Mouse (Mus musculus): ENCODE data around the gene Nr6a1. TPM values are rescaled to one million over a fixed set of nuclear protein-coding genes. Genes with fewer than 3 reads are reported as not detected.

Nr6a1 gene
- polyA plus RNA-seq, 1 experiment from 2014 or later, result 1.7 TPM

DNA sequence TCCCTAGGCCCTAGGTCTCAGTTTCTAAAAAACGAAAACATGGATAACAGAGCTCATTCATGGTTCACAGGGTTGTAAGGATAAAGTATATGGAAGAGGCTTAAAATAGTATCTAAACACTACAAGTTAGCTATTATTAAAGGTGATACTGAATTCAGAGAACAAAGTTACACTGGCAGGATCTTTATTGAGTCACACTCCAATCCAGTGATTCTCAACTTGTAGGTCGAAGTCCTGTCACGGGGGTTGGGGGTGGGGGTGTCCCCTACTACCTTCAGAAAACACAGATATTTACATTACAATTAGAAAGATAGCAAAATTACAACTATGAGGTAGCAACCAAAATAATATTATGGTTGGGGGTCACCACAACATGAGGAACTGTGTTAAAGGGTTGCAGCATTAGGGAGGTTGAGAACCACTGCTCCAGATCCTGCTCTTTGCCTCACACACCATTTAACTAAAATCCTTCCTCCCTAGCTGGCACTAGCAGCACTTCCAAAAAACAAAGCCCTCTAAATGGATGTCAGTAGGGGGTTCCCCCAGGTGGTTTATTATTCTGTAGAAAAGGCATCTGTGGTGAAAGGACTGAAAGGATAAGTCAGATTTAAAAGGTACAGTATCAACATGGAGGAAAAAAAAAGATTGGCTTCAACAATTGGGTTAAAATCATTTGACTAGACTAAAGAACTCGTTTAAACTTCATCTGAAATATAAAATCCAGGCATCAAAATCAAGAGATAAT lies 10.4 kb downstream of the Nr6a1 start:
- Histone ChIP-seq H3K9me3 (ENCODE audit: control insufficient read depth, low read length) (no peaks in the 10 kb centered on the region), H3K27me3 (ENCODE audit: control insufficient read depth, insufficient read depth, low read length) (no peaks in the 10 kb centered on the region), H3K36me3 (ENCODE audit: control insufficient read depth, insufficient read depth, low read length) (no peaks in the 10 kb centered on the region), H3K4me2 (ENCODE audit: low read length) (no peak overlapping the region), H3K9ac (replicated peaks; ENCODE audit: low read length) (no peak overlapping the region), H3K4me1 (ENCODE audit: control insufficient read depth, insufficient read depth, low read length) (no peaks in the 10 kb centered on the region), H3K27ac (replicated peaks; ENCODE audit: low read depth, low read length) (no peak overlapping the region), H3K4me3 (replicated peaks; ENCODE audit: low read depth, low read length) (no peak overlapping the region)
- 19% methylated on average over 4 of the region's 4 CpGs for WGBS
- no peak for DNase-seq
- ATAC-seq (ENCODE audit: low FRiP score, low TSS enrichment), result no peak

GRCm38 (mm10) chr2:38914965-38915364 lies 12.5 kb downstream of the Nr6a1 start:
- H3K27me3 ChIP-seq (ENCODE audit: control insufficient read depth, insufficient read depth, low read length), result no peaks in the 10 kb centered on the region
- H3K4me2 ChIP-seq (ENCODE audit: low read length), result no peak overlapping the region
- no peak overlapping the region for H3K27ac ChIP-seq (replicated peaks; ENCODE audit: low read depth, low read length)
- WGBS, result 20% methylated on average over 4 of the region's 4 CpGs
- no peak overlapping the region for H3K4me3 ChIP-seq (replicated peaks; ENCODE audit: low read depth, low read length)
- H3K9ac ChIP-seq (replicated peaks; ENCODE audit: low read length), result no peak overlapping the region
- no peaks in the 10 kb centered on the region for H3K9me3 ChIP-seq (ENCODE audit: control insufficient read depth, low read length)
- no peaks in the 10 kb centered on the region for H3K4me1 ChIP-seq (ENCODE audit: control insufficient read depth, insufficient read depth, low read length)
- H3K36me3 ChIP-seq (ENCODE audit: control insufficient read depth, insufficient read depth, low read length), result no peaks in the 10 kb centered on the region
- no peak for ATAC-seq (ENCODE audit: low FRiP score, low TSS enrichment)
- DNase-seq, result no peak

GRCm38 (mm10) chr2:38914517-38914916 lies 13.0 kb downstream of the Nr6a1 start:
- WGBS, result 25% methylated on average over 1 of the region's 1 CpGs
- Histone ChIP-seq H3K4me1 (ENCODE audit: control insufficient read depth, insufficient read depth, low read length) (no peaks in the 10 kb centered on the region), H3K4me2 (ENCODE audit: low read length) (no peak overlapping the region), H3K9me3 (ENCODE audit: control insufficient read depth, low read length) (no peaks in the 10 kb centered on the region), H3K9ac (replicated peaks; ENCODE audit: low read length) (no peak overlapping the region), H3K27me3 (ENCODE audit: control insufficient read depth, insufficient read depth, low read length) (no peaks in the 10 kb centered on the region), H3K4me3 (replicated peaks; ENCODE audit: low read depth, low read length) (no peak overlapping the region), H3K36me3 (ENCODE audit: control insufficient read depth, insufficient read depth, low read length) (no peaks in the 10 kb centered on the region), H3K27ac (replicated peaks; ENCODE audit: low read depth, low read length) (no peak overlapping the region)
- DNase-seq, result no peak
- ATAC-seq (ENCODE audit: low FRiP score, low TSS enrichment), result no peak

- ATAC-seq (ENCODE audit: low FRiP score, low TSS enrichment), result no peak
- H3K27ac ChIP-seq (replicated peaks; ENCODE audit: low read depth, low read length), result no peak overlapping the region
- 61% methylated on average over 1 of the region's 1 CpGs for WGBS
- H3K27me3 ChIP-seq (ENCODE audit: control insufficient read depth, insufficient read depth, low read length), result no peaks in the 10 kb centered on the region
- H3K9me3 ChIP-seq (ENCODE audit: control insufficient read depth, low read length), result no peaks in the 10 kb centered on the region
- H3K4me1 ChIP-seq (ENCODE audit: control insufficient read depth, insufficient read depth, low read length), result no peaks in the 10 kb centered on the region
- H3K9ac ChIP-seq (replicated peaks; ENCODE audit: low read length), result no peak overlapping the region
- no peak for DNase-seq
- H3K4me3 ChIP-seq (replicated peaks; ENCODE audit: low read depth, low read length), result no peak overlapping the region
- H3K36me3 ChIP-seq (ENCODE audit: control insufficient read depth, insufficient read depth, low read length), result no peaks in the 10 kb centered on the region
- H3K4me2 ChIP-seq (ENCODE audit: low read length), result no peak overlapping the region
Observed at GRCm38 (mm10) chr2:38908604-38909003, 18.9 kb downstream of the Nr6a1 start.

- ATAC-seq (ENCODE audit: low FRiP score, low TSS enrichment), result no peak
- H3K4me2 ChIP-seq (ENCODE audit: low read length), result no peak overlapping the region
- WGBS, result 84% methylated on average over 5 of the region's 5 CpGs
- no peaks in the 10 kb centered on the region for H3K36me3 ChIP-seq (ENCODE audit: control insufficient read depth, insufficient read depth, low read length)
- H3K4me1 ChIP-seq (ENCODE audit: control insufficient read depth, insufficient read depth, low read length), result no peaks in the 10 kb centered on the region
- no peak overlapping the region for H3K9ac ChIP-seq (replicated peaks; ENCODE audit: low read length)
- H3K27ac ChIP-seq (replicated peaks; ENCODE audit: low read depth, low read length), result no peak overlapping the region
- H3K27me3 ChIP-seq (ENCODE audit: control insufficient read depth, insufficient read depth, low read length), result no peaks in the 10 kb centered on the region
- no peak for DNase-seq
- H3K9me3 ChIP-seq (ENCODE audit: control insufficient read depth, low read length), result no peaks in the 10 kb centered on the region
- no peak overlapping the region for H3K4me3 ChIP-seq (replicated peaks; ENCODE audit: low read depth, low read length)
Observed at GRCm38 (mm10) chr2:38906097-38906496, 21.4 kb downstream of the Nr6a1 start.

DNA sequence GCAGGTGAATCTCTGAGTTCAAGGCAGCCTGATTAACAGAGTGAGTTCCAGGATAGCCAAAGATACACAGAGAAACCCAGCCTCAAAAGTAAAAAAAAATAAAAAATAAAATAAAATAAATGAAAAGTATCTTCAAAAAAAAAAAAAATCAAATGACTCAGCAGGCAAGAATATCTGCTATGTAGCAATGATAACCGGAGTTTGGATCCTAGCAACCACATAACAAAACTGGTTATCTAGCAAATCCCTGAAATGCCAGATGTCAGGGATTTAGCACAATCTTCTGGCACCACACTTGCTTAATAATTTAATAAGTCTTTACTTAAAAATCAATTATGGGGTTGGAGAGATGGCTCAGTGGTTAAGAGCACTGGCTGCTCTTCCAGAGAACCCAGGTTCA lies 23.2 kb downstream of the Nr6a1 start:
- H3K27ac ChIP-seq (replicated peaks; ENCODE audit: low read depth, low read length), result no peak overlapping the region
- ATAC-seq (ENCODE audit: low FRiP score, low TSS enrichment) (no peak), DNase-seq (no peak)
- no peak overlapping the region for H3K9ac ChIP-seq (replicated peaks; ENCODE audit: low read length)
- H3K4me2 ChIP-seq (ENCODE audit: low read length), result no peak overlapping the region
- H3K9me3 ChIP-seq (ENCODE audit: control insufficient read depth, low read length), result no peaks in the 10 kb centered on the region
- H3K4me1 ChIP-seq (ENCODE audit: control insufficient read depth, insufficient read depth, low read length), result no peaks in the 10 kb centered on the region
- WGBS, result 76% methylated on average over 1 of the region's 1 CpGs
- no peak overlapping the region for H3K4me3 ChIP-seq (replicated peaks; ENCODE audit: low read depth, low read length)
- no peaks in the 10 kb centered on the region for H3K27me3 ChIP-seq (ENCODE audit: control insufficient read depth, insufficient read depth, low read length)
- H3K36me3 ChIP-seq (ENCODE audit: control insufficient read depth, insufficient read depth, low read length), result no peaks in the 10 kb centered on the region

DNA sequence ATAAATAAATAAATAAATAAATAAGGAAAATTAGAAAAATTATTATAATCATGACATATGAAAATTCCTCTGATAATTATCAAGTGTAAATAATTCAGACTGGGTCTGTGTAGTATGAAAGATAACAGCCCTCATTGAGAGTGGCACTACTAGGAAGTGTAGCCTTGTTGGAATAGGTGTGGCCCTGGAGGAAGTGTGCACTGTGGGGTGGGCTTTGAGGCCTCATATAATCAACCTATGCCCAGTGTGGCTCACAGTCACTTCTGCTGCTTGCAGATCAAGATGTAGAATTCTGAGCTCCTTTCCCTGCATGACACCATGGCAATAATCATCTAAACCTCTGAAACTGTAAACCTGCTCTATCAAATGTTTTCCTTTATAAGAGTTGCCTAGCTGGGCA lies 24.6 kb downstream of the Nr6a1 start:
- Histone ChIP-seq H3K9ac (replicated peaks; ENCODE audit: low read length) (no peak overlapping the region), H3K27ac (replicated peaks; ENCODE audit: low read depth, low read length) (no peak overlapping the region), H3K4me1 (ENCODE audit: control insufficient read depth, insufficient read depth, low read length) (no peaks in the 10 kb centered on the region), H3K4me3 (replicated peaks; ENCODE audit: low read depth, low read length) (no peak overlapping the region), H3K27me3 (ENCODE audit: control insufficient read depth, insufficient read depth, low read length) (no peaks in the 10 kb centered on the region), H3K4me2 (ENCODE audit: low read length) (no peak overlapping the region), H3K36me3 (ENCODE audit: control insufficient read depth, insufficient read depth, low read length) (no peaks in the 10 kb centered on the region), H3K9me3 (ENCODE audit: control insufficient read depth, low read length) (no peaks in the 10 kb centered on the region)
- ATAC-seq (ENCODE audit: low FRiP score, low TSS enrichment) (no peak), DNase-seq (no peak)

DNA sequence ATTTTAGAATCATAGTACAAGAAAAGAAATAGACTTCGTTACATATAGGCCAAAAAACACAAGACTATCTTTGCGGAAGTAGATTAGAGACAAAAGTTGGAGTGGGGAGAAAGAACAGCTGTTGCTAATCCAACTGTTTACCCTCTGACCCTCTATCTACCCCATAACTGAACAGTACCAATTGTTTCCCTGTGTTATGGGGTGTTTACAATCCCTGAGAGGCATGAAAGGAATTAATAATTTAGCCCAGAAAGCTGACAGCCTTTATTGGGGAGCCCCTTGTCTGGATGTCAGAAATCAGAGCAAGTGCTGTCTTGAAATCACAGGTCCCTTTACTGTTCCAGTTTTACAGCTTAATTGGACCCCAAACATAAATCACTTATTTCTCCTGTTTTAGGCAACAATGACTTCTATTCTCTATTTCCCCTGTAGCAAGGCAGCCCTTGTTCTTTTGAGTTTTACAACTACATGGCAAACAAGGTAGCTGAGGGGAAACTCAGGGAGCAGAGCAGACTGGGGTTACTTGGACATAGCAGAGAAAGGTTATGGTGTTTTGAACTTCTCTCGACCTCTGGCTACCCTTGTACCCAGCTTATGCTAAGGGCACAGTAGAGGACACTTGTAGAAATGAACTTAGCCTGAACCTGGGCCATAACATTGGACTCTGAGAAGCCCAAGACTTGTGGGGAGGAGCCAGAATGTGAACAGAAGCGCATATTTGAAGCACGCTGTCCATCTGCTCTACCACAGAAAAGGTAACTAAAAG lies 46.4 kb downstream of the Nr6a1 start:
- Histone ChIP-seq H3K4me1 (ENCODE audit: control insufficient read depth, insufficient read depth, low read length) (no peaks in the 10 kb centered on the region), H3K27me3 (ENCODE audit: control insufficient read depth, insufficient read depth, low read length) (no peaks in the 10 kb centered on the region), H3K9me3 (ENCODE audit: control insufficient read depth, low read length) (no peaks in the 10 kb centered on the region), H3K9ac (replicated peaks; ENCODE audit: low read length) (no peak overlapping the region), H3K36me3 (ENCODE audit: control insufficient read depth, insufficient read depth, low read length) (peaks cover 24% of the 10 kb centered on the region), H3K4me3 (replicated peaks; ENCODE audit: low read depth, low read length) (no peak overlapping the region), H3K4me2 (ENCODE audit: low read length) (no peak overlapping the region), H3K27ac (replicated peaks; ENCODE audit: low read depth, low read length) (no peak overlapping the region)
- DNase-seq, result no peak
- ATAC-seq (ENCODE audit: low FRiP score, low TSS enrichment), result no peak
- WGBS, result 88% methylated on average over 5 of the region's 5 CpGs

DNA sequence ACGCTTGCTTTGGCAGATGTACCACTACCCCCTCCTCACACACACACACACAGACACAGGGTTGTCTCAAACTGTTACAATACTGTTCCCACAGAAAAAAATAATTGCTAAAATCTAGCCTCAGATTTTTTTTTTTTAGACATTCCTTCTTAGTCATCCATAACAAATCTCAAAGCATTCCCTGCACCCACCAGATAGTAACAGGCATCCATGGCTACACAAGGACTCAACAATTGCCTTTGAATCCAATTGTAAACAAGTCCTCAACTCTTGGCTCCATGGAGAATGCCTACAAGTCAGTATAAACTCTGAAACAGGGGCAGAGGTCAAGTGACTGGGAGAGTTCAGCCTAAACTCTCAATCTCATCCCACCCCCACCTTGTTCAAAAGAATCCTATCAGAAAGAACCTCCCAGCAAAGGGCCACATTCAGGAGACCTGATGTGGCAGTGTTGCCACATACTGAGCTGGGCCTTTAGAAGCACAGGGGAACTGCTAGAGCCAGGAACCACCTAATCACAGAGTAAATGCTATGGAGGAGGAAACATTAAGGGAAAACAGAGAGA lies 52.9 kb downstream of the Nr6a1 start:
- H3K27ac ChIP-seq (replicated peaks; ENCODE audit: low read depth, low read length), result no peak overlapping the region
- no peak overlapping the region for H3K9ac ChIP-seq (replicated peaks; ENCODE audit: low read length)
- H3K27me3 ChIP-seq (ENCODE audit: control insufficient read depth, insufficient read depth, low read length), result no peaks in the 10 kb centered on the region
- no peak overlapping the region for H3K4me3 ChIP-seq (replicated peaks; ENCODE audit: low read depth, low read length)
- no peak overlapping the region for H3K4me2 ChIP-seq (ENCODE audit: low read length)
- no peak for DNase-seq
- H3K36me3 ChIP-seq (ENCODE audit: control insufficient read depth, insufficient read depth, low read length), result peaks cover 32% of the 10 kb centered on the region
- 21% methylated on average over 1 of the region's 1 CpGs for WGBS
- H3K4me1 ChIP-seq (ENCODE audit: control insufficient read depth, insufficient read depth, low read length), result no peaks in the 10 kb centered on the region
- no peak for ATAC-seq (ENCODE audit: low FRiP score, low TSS enrichment)
- H3K9me3 ChIP-seq (ENCODE audit: control insufficient read depth, low read length), result no peaks in the 10 kb centered on the region

Data from midbrain, embryonic 14.5 days (tissue).